Mouse (Mus musculus) limb, embryonic 15.5 days (tissue): ENCODE results near the gene Gm43191. TPM values are rescaled to one million over a fixed set of nuclear protein-coding genes. Genes with fewer than 3 reads are reported as not detected.

Experiments used
- ATAC-seq: fragments of 200-750 bp; cut with Nextera tagmentation; 2 replicates; pipeline ENCODE4 v1.8.0; 2017; ENCODE audit warnings: low read depth, moderate TSS enrichment; ENCODE audit not compliant: insufficient number of reproducible peaks, low FRiP score, low TSS enrichment
- H3K27ac ChIP-seq: fragments of 300-500 bp; sonication (generic); 2 replicates; pipeline ENCODE4 v1.5.1; 2015; ENCODE audit warnings: moderate library complexity, mild to moderate bottlenecking, inconsistent platforms
- H3K27me3 ChIP-seq: fragments of 300-500 bp; sonication (generic); 2 replicates; pipeline ENCODE4 v1.6.1; 2015; ENCODE audit warnings: inconsistent platforms
- H3K36me3 ChIP-seq: fragments of 300-500 bp; sonication (generic); 2 replicates; pipeline ENCODE4 v1.6.1; 2015; ENCODE audit warnings: inconsistent platforms
- H3K4me1 ChIP-seq: fragments of 300-500 bp; sonication (generic); 2 replicates; pipeline ENCODE4 v1.6.1; 2015; ENCODE audit warnings: inconsistent platforms
- H3K4me2 ChIP-seq: fragments of 300-500 bp; sonication (generic); 2 replicates; pipeline ENCODE4 v1.6.1; 2015; ENCODE audit warnings: mild to moderate bottlenecking, inconsistent platforms
- H3K4me3 ChIP-seq: fragments of 300-500 bp; sonication (generic); 2 replicates; pipeline ENCODE4 v1.5.1; 2015; ENCODE audit warnings: mild to moderate bottlenecking, inconsistent platforms
- H3K9ac ChIP-seq: fragments of 300-500 bp; sonication (generic); 2 replicates; pipeline ENCODE4 v1.6.1; 2015; ENCODE audit warnings: inconsistent platforms
- H3K9me3 ChIP-seq: fragments of 300-500 bp; sonication (generic); 2 replicates; pipeline ENCODE4 v1.6.1; 2016; ENCODE audit warnings: inconsistent platforms
- whole genome bisulfite sequencing: fragments of 180-500 bp; shearing (Covaris S2); methylation state at CpG from one replicate; pipeline ENCODE4 v1.1.7; 2015; 5-methylcytosine and 5-hydroxymethylcytosine counted together
- polyA plus RNA-seq: library from polyadenylated mRNA; unstranded; fragments of >200 nt; fragmentation: Nextera tagmentation; extraction: Ambion mirVana; gene quantifications from 2 replicates; pipeline ENCODE4 v1.2.1, GENCODE M21; 2015

Gene Gm43191
- not detected in 2 replicates for polyA plus RNA-seq

GRCm38 (mm10) chr3:116681160-116681559 lies at the start of gene Gm43191:
Gm43191 (minus strand) TSS chr3:116681260.
- WGBS = 97% methylated on average over 1 of the region's 1 CpGs
- H3K27ac ChIP-seq = no peak within 1 kb of the TSS
- no peaks in the 10 kb centered on the region for H3K4me1 ChIP-seq
- H3K9me3 ChIP-seq = no peaks in the 10 kb centered on the region
- no peak within 1 kb of the TSS for H3K4me2 ChIP-seq
- no peak within 1 kb of the TSS for H3K4me3 ChIP-seq
- H3K36me3 ChIP-seq = peaks cover 22% of the 10 kb centered on the region
- no peak within 1 kb of the TSS for H3K9ac ChIP-seq
- H3K27me3 ChIP-seq = no peaks in the 10 kb centered on the region
- no peak for ATAC-seq

GRCm38 (mm10) chr3:116729483-116730174 lies 48.6 kb upstream of the Gm43191 start:
- ATAC-seq = no peak
- 82% methylated on average over 2 of the region's 2 CpGs for WGBS
- no peak overlapping the region for H3K4me3 ChIP-seq
- H3K36me3 ChIP-seq = no peaks in the 10 kb centered on the region
- no peak overlapping the region for H3K9ac ChIP-seq
- no peak overlapping the region for H3K27ac ChIP-seq
- no peak overlapping the region for H3K4me2 ChIP-seq
- no peaks in the 10 kb centered on the region for H3K27me3 ChIP-seq
- no peaks in the 10 kb centered on the region for H3K9me3 ChIP-seq
- H3K4me1 ChIP-seq = no peaks in the 10 kb centered on the region

- H3K36me3 ChIP-seq = no peaks in the 10 kb centered on the region
- H3K4me2 ChIP-seq = no peak overlapping the region
- H3K27ac ChIP-seq = no peak overlapping the region
- no peaks in the 10 kb centered on the region for H3K9me3 ChIP-seq
- no peak overlapping the region for H3K4me3 ChIP-seq
- no peaks in the 10 kb centered on the region for H3K4me1 ChIP-seq
- H3K27me3 ChIP-seq = no peaks in the 10 kb centered on the region
- no peak for ATAC-seq
- no peak overlapping the region for H3K9ac ChIP-seq
- WGBS = 53% methylated on average over 9 of the region's 9 CpGs
Measured at GRCm38 (mm10) chr3:116726807-116727206, 45.7 kb upstream of the Gm43191 start.

DNA sequence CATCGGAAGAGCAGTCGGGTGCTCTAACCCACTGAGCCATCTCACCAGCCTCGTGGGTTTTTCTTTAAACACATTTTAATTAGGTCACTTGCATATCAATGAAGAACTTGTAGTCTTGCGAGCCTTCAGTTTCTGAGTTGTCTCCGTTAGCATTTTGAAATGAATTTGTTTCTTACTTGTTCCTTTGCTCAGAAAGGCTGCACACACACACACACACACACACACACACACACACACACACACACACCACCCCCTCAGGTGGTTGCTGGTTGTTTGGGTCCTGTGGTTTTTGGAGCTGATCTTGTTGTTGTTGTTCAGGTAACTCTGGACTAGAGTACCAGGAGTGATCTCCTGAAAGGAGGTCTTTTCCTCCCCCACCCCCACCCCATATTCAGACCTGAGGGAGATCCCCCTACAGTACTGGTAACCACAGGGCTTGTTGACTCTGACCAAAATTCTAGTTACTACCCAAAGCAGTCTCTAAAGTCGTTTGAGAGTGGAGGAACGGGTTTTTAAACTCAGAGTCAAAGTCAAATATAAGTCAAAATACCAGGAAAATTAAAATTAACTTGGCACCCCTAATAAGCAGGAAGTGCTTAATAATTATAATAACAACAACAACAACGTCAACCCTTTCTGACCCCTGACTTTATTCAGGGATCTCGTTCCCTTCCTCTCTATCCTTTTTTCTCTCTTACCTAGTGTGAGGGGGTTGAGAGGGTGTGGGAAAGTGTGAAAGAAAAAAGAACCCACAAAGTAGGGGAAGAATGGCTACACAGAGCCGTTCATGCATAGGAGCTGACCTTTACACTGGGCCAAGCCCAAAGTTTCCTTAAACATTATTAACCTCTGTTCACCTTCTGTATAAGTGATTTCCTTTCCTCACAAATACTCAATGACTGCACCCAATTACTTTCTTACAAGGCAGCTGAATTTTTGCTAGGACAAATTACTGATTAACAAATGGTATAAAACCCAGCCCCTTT lies 42.7 kb upstream of the Gm43191 start:
- 58% methylated on average over 10 of the region's 10 CpGs for WGBS
- ATAC-seq = no peak
- no peak overlapping the region for H3K27ac ChIP-seq

GRCm38 (mm10) chr3:116722980-116723379 lies 41.9 kb upstream of the Gm43191 start:
- Histone ChIP-seq H3K27ac (no peak overlapping the region), H3K9ac (no peak overlapping the region), H3K4me1 (no peaks in the 10 kb centered on the region), H3K36me3 (no peaks in the 10 kb centered on the region), H3K27me3 (no peaks in the 10 kb centered on the region), H3K4me3 (no peak overlapping the region), H3K9me3 (no peaks in the 10 kb centered on the region), H3K4me2 (no peak overlapping the region)
- no peak for ATAC-seq
- WGBS = 71% methylated on average over 4 of the region's 4 CpGs

More for the DNA sequence above, 42.7 kb upstream of the Gm43191 start:
- H3K4me1 ChIP-seq = no peaks in the 10 kb centered on the region
- no peak overlapping the region for H3K9ac ChIP-seq
- no peaks in the 10 kb centered on the region for H3K36me3 ChIP-seq
- no peak overlapping the region for H3K4me2 ChIP-seq
- H3K9me3 ChIP-seq = no peaks in the 10 kb centered on the region
- no peak overlapping the region for H3K4me3 ChIP-seq
- H3K27me3 ChIP-seq = no peaks in the 10 kb centered on the region

GRCm38 (mm10) chr3:116718951-116719350 lies 37.9 kb upstream of the Gm43191 start:
- Histone ChIP-seq H3K27ac (no peak overlapping the region), H3K27me3 (no peaks in the 10 kb centered on the region), H3K4me1 (no peaks in the 10 kb centered on the region), H3K4me2 (no peak overlapping the region), H3K36me3 (no peaks in the 10 kb centered on the region), H3K9me3 (no peaks in the 10 kb centered on the region), H3K9ac (no peak overlapping the region), H3K4me3 (no peak overlapping the region)
- ATAC-seq = no peak
- 64% methylated on average over 3 of the region's 3 CpGs for WGBS

- WGBS = 22% methylated on average over 5 of the region's 5 CpGs
- ATAC-seq = no peak
- H3K9ac ChIP-seq = no peak overlapping the region
Measured at GRCm38 (mm10) chr3:116713031-116713430, 32.0 kb upstream of the Gm43191 start.

DNA sequence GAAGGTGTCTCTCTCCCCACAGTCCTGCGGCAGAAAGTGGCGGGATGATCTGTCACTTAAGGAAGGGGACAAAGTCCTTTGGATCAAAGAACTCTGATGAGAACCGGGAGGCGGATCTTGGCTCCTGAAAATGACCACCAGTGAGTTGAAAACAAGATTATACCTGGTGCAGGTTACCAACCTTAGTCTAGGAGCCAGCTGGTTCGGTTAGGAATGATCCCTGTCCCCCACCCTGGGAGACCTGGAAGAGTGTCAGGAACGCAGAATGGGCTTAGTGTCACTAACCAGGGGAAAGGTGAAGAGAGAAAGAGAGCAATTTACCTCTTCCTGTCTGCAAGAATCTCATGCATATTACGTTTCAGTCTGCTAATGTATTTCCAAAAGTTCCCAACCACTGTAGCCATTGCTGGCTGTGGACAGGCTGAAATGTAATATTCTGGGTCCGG lies 31.4 kb upstream of the Gm43191 start, which contains the start of gene Slc35a3:
TSS of gene Slc35a3 (minus strand) at position 396 of the 446 bp plus-strand sequence.
- peak within 1 kb of the TSS; percentile 79 for H3K4me2 ChIP-seq
- no peaks in the 10 kb centered on the region for H3K27me3 ChIP-seq
- no peaks in the 10 kb centered on the region for H3K9me3 ChIP-seq
- 2% methylated on average over 8 of the region's 8 CpGs for WGBS
- peak within 1 kb of the TSS; percentile 95 for H3K9ac ChIP-seq
- peak within 1 kb of the TSS; percentile 98 for H3K4me3 ChIP-seq
- no peaks in the 10 kb centered on the region for H3K36me3 ChIP-seq
- peaks cover 13% of the 10 kb centered on the region for H3K4me1 ChIP-seq
- ATAC-seq = no peak
- H3K27ac ChIP-seq = peak within 1 kb of the TSS; percentile 93

More at GRCm38 (mm10) chr3:116713031-116713430, 32.0 kb upstream of the Gm43191 start:
- Histone ChIP-seq H3K9me3 (no peaks in the 10 kb centered on the region), H3K4me1 (peaks cover 13% of the 10 kb centered on the region), H3K4me2 (peak overlapping the region; percentile 79), H3K27me3 (no peaks in the 10 kb centered on the region), H3K36me3 (no peaks in the 10 kb centered on the region), H3K27ac (no peak overlapping the region), H3K4me3 (peak overlapping the region; percentile 98)

DNA sequence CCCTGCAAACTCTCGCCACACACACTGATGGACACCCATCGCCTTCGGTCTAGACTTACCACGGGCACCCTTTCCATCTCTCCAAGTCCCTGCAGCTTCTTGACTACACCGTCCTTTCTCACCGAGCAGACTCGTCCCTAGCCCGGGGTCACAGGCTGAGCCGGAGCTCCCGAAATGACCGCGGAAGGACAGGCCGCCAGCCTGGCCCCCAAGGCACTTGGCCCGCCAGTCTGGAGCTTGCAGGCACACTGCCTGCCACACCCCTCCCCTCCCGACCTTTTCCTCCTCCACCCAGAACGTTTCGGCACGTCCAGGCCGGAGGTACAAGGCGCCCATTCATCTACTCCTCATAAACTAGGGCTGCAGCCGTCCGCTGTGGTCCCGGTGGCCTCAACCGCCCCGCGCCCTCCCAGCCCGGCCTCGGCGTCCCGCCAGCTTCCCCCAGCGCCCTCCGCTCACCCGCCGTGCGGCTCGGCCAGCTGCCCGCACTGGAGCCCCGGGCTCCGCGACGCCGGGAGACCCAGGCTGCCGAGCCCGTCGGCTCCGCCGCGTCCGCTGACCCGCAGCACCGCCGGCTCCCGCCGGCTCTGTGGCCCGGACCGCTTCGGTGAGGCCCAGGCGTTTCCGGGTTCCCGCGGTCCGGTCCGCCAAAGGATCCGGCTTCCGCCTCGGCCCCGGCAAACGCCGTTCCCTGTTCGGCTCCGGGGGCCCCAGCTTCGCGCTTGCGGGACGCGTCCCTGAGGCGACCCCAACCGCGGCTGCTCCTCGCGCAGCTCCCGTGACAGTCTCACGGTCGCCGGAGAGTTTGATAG lies 30.8 kb upstream of the Gm43191 start:
- H3K27me3 ChIP-seq = no peaks in the 10 kb centered on the region
- H3K36me3 ChIP-seq = no peaks in the 10 kb centered on the region
- peak overlapping the region; percentile 93 for H3K27ac ChIP-seq
- H3K4me3 ChIP-seq = peak overlapping the region; percentile 98
- H3K4me1 ChIP-seq = peaks cover 13% of the 10 kb centered on the region
- H3K4me2 ChIP-seq = peak overlapping the region; percentile 79
- peak; percentile 92 for ATAC-seq
- WGBS = under 1% methylated on average over 82 of the region's 85 CpGs
- no peaks in the 10 kb centered on the region for H3K9me3 ChIP-seq
- H3K9ac ChIP-seq = peak overlapping the region; percentile 95

GRCm38 (mm10) chr3:116710941-116711340 lies 29.9 kb upstream of the Gm43191 start:
- Histone ChIP-seq H3K9me3 (no peaks in the 10 kb centered on the region), H3K4me3 (peak overlapping the region; percentile 98), H3K9ac (0 out of 2 replicates have a peak overlapping the region, but pooled peaks have one; percentile 2), H3K27ac (peak overlapping the region; percentile 93; the same call in 1 of the 2 replicates), H3K4me1 (peaks cover 13% of the 10 kb centered on the region), H3K36me3 (no peaks in the 10 kb centered on the region), H3K4me2 (peak overlapping the region; percentile 79), H3K27me3 (no peaks in the 10 kb centered on the region)
- 42% methylated on average over 9 of the region's 9 CpGs for WGBS
- ATAC-seq = no peak

DNA sequence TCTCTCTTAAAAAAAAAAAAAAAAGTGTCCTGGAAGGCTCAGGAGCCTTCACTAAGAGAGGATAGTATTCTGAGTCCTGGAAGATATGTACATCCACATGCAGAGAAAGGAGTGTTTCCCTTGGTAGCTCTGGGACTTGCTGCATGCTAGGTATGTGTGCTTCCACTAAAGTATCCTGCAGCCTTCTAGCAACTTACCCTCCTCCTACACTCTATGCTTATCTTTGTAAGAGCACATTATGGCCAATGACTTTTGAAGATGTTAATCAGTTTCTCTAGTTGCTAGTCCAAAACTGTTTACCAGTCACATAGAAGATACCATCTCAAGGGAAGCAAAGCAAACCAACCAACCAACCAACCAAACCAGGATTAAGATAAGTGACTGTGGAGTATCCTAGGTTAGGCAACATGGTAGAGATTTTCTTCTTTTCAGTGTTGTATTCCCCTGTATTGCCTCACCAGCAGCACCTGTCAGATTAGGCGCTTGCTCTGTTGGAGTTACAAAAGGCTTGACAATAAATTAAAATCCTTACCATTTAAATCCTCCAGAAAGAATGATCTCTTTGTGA lies 24.7 kb upstream of the Gm43191 start:
- H3K4me3 ChIP-seq = no peak overlapping the region
- no peaks in the 10 kb centered on the region for H3K36me3 ChIP-seq
- H3K27me3 ChIP-seq = no peaks in the 10 kb centered on the region
- no peak for ATAC-seq
- no peaks in the 10 kb centered on the region for H3K9me3 ChIP-seq
- WGBS = 93% methylated on average over 1 of the region's 1 CpGs
- no peak overlapping the region for H3K4me2 ChIP-seq
- H3K9ac ChIP-seq = no peak overlapping the region
- no peaks in the 10 kb centered on the region for H3K4me1 ChIP-seq
- H3K27ac ChIP-seq = no peak overlapping the region
